Mouse (Mus musculus): Measurements from ENCODE around the gene Kif1c. TPM values are rescaled to one million over a fixed set of nuclear protein-coding genes. Genes with fewer than 3 reads are reported as not detected.

The Kif1c gene
- polyA plus RNA-seq, 1 experiment: 103 TPM

GRCm38 (mm10) chr11:70674014-70674413, 26.3 kb upstream of the Kif1c start:
- TF ChIP-seq POLR2A (IDR thresholded peaks at IDR 0.05; ENCODE audit: borderline replicate concordance, extremely low read depth, low read depth, low read length): no peak
- TF ChIP-seq CTCF (IDR thresholded peaks at IDR 0.05; ENCODE audit: insufficient read depth, low read length): no peak
- 92% methylated on average over 6 of the region's 6 CpGs for WGBS

GRCm38 (mm10) chr11:70674501-70674900, 25.8 kb upstream of the Kif1c start:
- no peak for DNase-seq
- H3K4me1 ChIP-seq (ENCODE audit: control insufficient read depth, insufficient read depth, low read length): no peaks in the 10 kb centered on the region
- no peak overlapping the region for H3K4me3 ChIP-seq (replicated peaks; ENCODE audit: extremely low read depth, low read depth, low read length)
- TF ChIP-seq POLR2A (IDR thresholded peaks at IDR 0.05; ENCODE audit: borderline replicate concordance, extremely low read depth, low read depth, low read length) (no peak), CTCF (IDR thresholded peaks at IDR 0.05; ENCODE audit: insufficient read depth, low read length) (no peak)
- 70% methylated on average over 11 of the region's 11 CpGs for WGBS

More at GRCm38 (mm10) chr11:70674014-70674413, 26.3 kb upstream of the Kif1c start:
- no peak for DNase-seq
- Histone ChIP-seq H3K4me1 (ENCODE audit: control insufficient read depth, insufficient read depth, low read length) (no peaks in the 10 kb centered on the region), H3K4me3 (replicated peaks; ENCODE audit: extremely low read depth, low read depth, low read length) (no peak overlapping the region)

GRCm38 (mm10) chr11:70678092-70678491, 22.3 kb upstream of the Kif1c start:
- Histone ChIP-seq H3K4me1 (ENCODE audit: control insufficient read depth, insufficient read depth, low read length) (no peaks in the 10 kb centered on the region), H3K4me3 (replicated peaks; ENCODE audit: extremely low read depth, low read depth, low read length) (no peak overlapping the region)
- TF ChIP-seq POLR2A (IDR thresholded peaks at IDR 0.05; ENCODE audit: borderline replicate concordance, extremely low read depth, low read depth, low read length) (no peak), CTCF (IDR thresholded peaks at IDR 0.05; ENCODE audit: insufficient read depth, low read length) (no peak)
- WGBS: 79% methylated on average over 9 of the region's 9 CpGs
- DNase-seq: no peak

- DNase-seq: no peak
- Histone ChIP-seq H3K4me1 (ENCODE audit: control insufficient read depth, insufficient read depth, low read length) (no peaks in the 10 kb centered on the region), H3K4me3 (replicated peaks; ENCODE audit: extremely low read depth, low read depth, low read length) (no peak overlapping the region)
- no peak for TF ChIP-seq CTCF (IDR thresholded peaks at IDR 0.05; ENCODE audit: insufficient read depth, low read length)
- WGBS: 88% methylated on average over 2 of the region's 2 CpGs
These were observed 21.8 kb upstream of the Kif1c start for GRCm38 (mm10) chr11:70678576-70678975.

GRCm38 (mm10) chr11:70679361-70679760, 21.0 kb upstream of the Kif1c start:
- WGBS: 90% methylated on average over 8 of the region's 8 CpGs
- Histone ChIP-seq H3K4me3 (replicated peaks; ENCODE audit: extremely low read depth, low read depth, low read length) (no peak overlapping the region), H3K4me1 (ENCODE audit: control insufficient read depth, insufficient read depth, low read length) (no peaks in the 10 kb centered on the region)
- TF ChIP-seq POLR2A (IDR thresholded peaks at IDR 0.05; ENCODE audit: borderline replicate concordance, extremely low read depth, low read depth, low read length): no peak
- TF ChIP-seq CTCF (IDR thresholded peaks at IDR 0.05; ENCODE audit: insufficient read depth, low read length): no peak
- DNase-seq: no peak

GRCm38 (mm10) chr11:70679894-70680293, 20.5 kb upstream of the Kif1c start:
- no peak overlapping the region for H3K4me3 ChIP-seq (replicated peaks; ENCODE audit: extremely low read depth, low read depth, low read length)
- 82% methylated on average over 8 of the region's 8 CpGs for WGBS
- no peaks in the 10 kb centered on the region for H3K4me1 ChIP-seq (ENCODE audit: control insufficient read depth, insufficient read depth, low read length)
- no peak for DNase-seq
- TF ChIP-seq CTCF (IDR thresholded peaks at IDR 0.05; ENCODE audit: insufficient read depth, low read length) (no peak), POLR2A (IDR thresholded peaks at IDR 0.05; ENCODE audit: borderline replicate concordance, extremely low read depth, low read depth, low read length) (no peak)

GRCm38 (mm10) chr11:70681170-70681569, 19.2 kb upstream of the Kif1c start:
- TF ChIP-seq CTCF (IDR thresholded peaks at IDR 0.05; ENCODE audit: insufficient read depth, low read length) (no peak), POLR2A (IDR thresholded peaks at IDR 0.05; ENCODE audit: borderline replicate concordance, extremely low read depth, low read depth, low read length) (no peak)
- DNase-seq: no peak
- H3K4me1 ChIP-seq (ENCODE audit: control insufficient read depth, insufficient read depth, low read length): no peaks in the 10 kb centered on the region
- WGBS: 76% methylated on average over 12 of the region's 12 CpGs
- H3K4me3 ChIP-seq (replicated peaks; ENCODE audit: extremely low read depth, low read depth, low read length): no peak overlapping the region

GRCm38 (mm10) chr11:70681897-70682581, 18.3 kb upstream of the Kif1c start:
- no peak for DNase-seq
- H3K4me3 ChIP-seq (replicated peaks; ENCODE audit: extremely low read depth, low read depth, low read length): no peak overlapping the region
- no peak for TF ChIP-seq POLR2A (IDR thresholded peaks at IDR 0.05; ENCODE audit: borderline replicate concordance, extremely low read depth, low read depth, low read length)
- 0 out of 2 replicates have a peak, but pooled peaks have one; percentile 2 for TF ChIP-seq CTCF (IDR thresholded peaks at IDR 0.05; ENCODE audit: insufficient read depth, low read length)
- peaks cover 6% of the 10 kb centered on the region; the same call in 1 of the 2 replicates for H3K4me1 ChIP-seq (ENCODE audit: control insufficient read depth, insufficient read depth, low read length)
- whole genome bisulfite sequencing: 52% methylated on average over 11 of the region's 11 CpGs

GRCm38 (mm10) chr11:70683640-70684039, 16.7 kb upstream of the Kif1c start:
- TF ChIP-seq CTCF (IDR thresholded peaks at IDR 0.05; ENCODE audit: insufficient read depth, low read length) (no peak), POLR2A (IDR thresholded peaks at IDR 0.05; ENCODE audit: borderline replicate concordance, extremely low read depth, low read depth, low read length) (no peak)
- DNase-seq: no peak
- 86% methylated on average over 5 of the region's 5 CpGs for WGBS
- H3K4me3 ChIP-seq (replicated peaks; ENCODE audit: extremely low read depth, low read depth, low read length): no peak overlapping the region
- H3K4me1 ChIP-seq (ENCODE audit: control insufficient read depth, insufficient read depth, low read length): peaks cover 11% of the 10 kb centered on the region; the same call in 1 of the 2 replicates

- WGBS: 3% methylated on average over 16 of the region's 16 CpGs
- DNase-seq: peak; percentile 51
- TF ChIP-seq POLR2A (IDR thresholded peaks at IDR 0.05; ENCODE audit: borderline replicate concordance, extremely low read depth, low read depth, low read length) (no peak), CTCF (IDR thresholded peaks at IDR 0.05; ENCODE audit: insufficient read depth, low read length) (no peak)
- peaks cover 12% of the 10 kb centered on the region; the same call in 1 of the 2 replicates for H3K4me1 ChIP-seq (ENCODE audit: control insufficient read depth, insufficient read depth, low read length)
- H3K4me3 ChIP-seq (replicated peaks; ENCODE audit: extremely low read depth, low read depth, low read length): peak overlapping the region; percentile 76
These were observed 13.3 kb upstream of the Kif1c start for GRCm38 (mm10) chr11:70686901-70687566.
